Mouse (Mus musculus): Measurements from ENCODE around the gene Hnf4a. TPM values are rescaled to one million over a fixed set of nuclear protein-coding genes. Genes with fewer than 3 reads are reported as not detected.

Hnf4a gene
- polyA plus RNA-seq, 1 experiment from 2014 or later: not detected

- no peak for ATAC-seq (ENCODE audit: insufficient number of reproducible peaks, insufficient read depth, low FRiP score, low read depth)
- H3K9ac ChIP-seq (ENCODE audit: low read length): no peak overlapping the region
- H3K27ac ChIP-seq (replicated peaks in 1 of 2; ENCODE audit: control insufficient read depth in 1 of 2, insufficient read depth in 1 of 2, low read depth in 2 of 2, low read length in 2 of 2): no peak overlapping the region
- no peaks in the 10 kb centered on the region for H3K9me3 ChIP-seq (ENCODE audit: control insufficient read depth, low read length)
- no peaks in the 10 kb centered on the region for H3K27me3 ChIP-seq (ENCODE audit: control insufficient read depth, insufficient read depth, low read length)
- no peak overlapping the region for H3K4me3 ChIP-seq (ENCODE audit: control insufficient read depth in 1 of 2, insufficient read depth in 1 of 2, low read depth in 1 of 2, low read length in 2 of 2)
- peaks cover 4 to 6% of the 10 kb centered on the region in 2 experiments; a peak in 2 of 4 replicates for H3K4me1 ChIP-seq (ENCODE audit: control insufficient read depth in 2 of 2, insufficient read depth in 2 of 2, low read length in 2 of 2)
- H3K36me3 ChIP-seq (ENCODE audit: control insufficient read depth, insufficient read depth, low read length): no peaks in the 10 kb centered on the region
- 73% methylated on average over 10 of the region's 10 CpGs for WGBS
- no peak overlapping the region for H3K4me2 ChIP-seq (ENCODE audit: low read length)
Observed at GRCm38 (mm10) chr2:163584088-163584426, 77.4 kb downstream of the Hnf4a start.

GRCm38 (mm10) chr2:163586384-163587261 lies 80.0 kb downstream of the Hnf4a start:
- Histone ChIP-seq H3K9ac (ENCODE audit: low read length) (no peak overlapping the region), H3K9me3 (ENCODE audit: control insufficient read depth, low read length) (no peaks in the 10 kb centered on the region), H3K27me3 (ENCODE audit: control insufficient read depth, insufficient read depth, low read length) (no peaks in the 10 kb centered on the region), H3K27ac (replicated peaks in 1 of 2; ENCODE audit: control insufficient read depth in 1 of 2, insufficient read depth in 1 of 2, low read depth in 2 of 2, low read length in 2 of 2) (no peak overlapping the region), H3K36me3 (ENCODE audit: control insufficient read depth, insufficient read depth, low read length) (no peaks in the 10 kb centered on the region), H3K4me1 (ENCODE audit: control insufficient read depth in 2 of 2, insufficient read depth in 2 of 2, low read length in 2 of 2) (peaks cover 4 to 6% of the 10 kb centered on the region in 2 experiments; a peak in 3 of 4 replicates), H3K4me2 (ENCODE audit: low read length) (no peak overlapping the region), H3K4me3 (ENCODE audit: control insufficient read depth in 1 of 2, insufficient read depth in 1 of 2, low read depth in 1 of 2, low read length in 2 of 2) (no peak overlapping the region)
- no peak for ATAC-seq (ENCODE audit: insufficient number of reproducible peaks, insufficient read depth, low FRiP score, low read depth)
- 47% methylated on average over 19 of the region's 19 CpGs for WGBS

- no peaks in the 10 kb centered on the region for H3K9me3 ChIP-seq (ENCODE audit: control insufficient read depth, low read length)
- 35% methylated on average over 5 of the region's 5 CpGs for WGBS
- no peak for ATAC-seq (ENCODE audit: insufficient number of reproducible peaks, insufficient read depth, low FRiP score, low read depth)
Observed at GRCm38 (mm10) chr2:163587506-163587905, 80.9 kb downstream of the Hnf4a start.

GRCm38 (mm10) chr2:163590211-163590610 lies 83.6 kb downstream of the Hnf4a start:
- ATAC-seq (ENCODE audit: insufficient number of reproducible peaks, insufficient read depth, low FRiP score, low read depth): no peak
- H3K27ac ChIP-seq (replicated peaks in 1 of 2; ENCODE audit: control insufficient read depth in 1 of 2, insufficient read depth in 1 of 2, low read depth in 2 of 2, low read length in 2 of 2): no peak overlapping the region
- H3K36me3 ChIP-seq (ENCODE audit: control insufficient read depth, insufficient read depth, low read length): no peaks in the 10 kb centered on the region
- WGBS: 45% methylated on average over 12 of the region's 12 CpGs
- no peak overlapping the region for H3K4me2 ChIP-seq (ENCODE audit: low read length)
- no peaks in the 10 kb centered on the region for H3K27me3 ChIP-seq (ENCODE audit: control insufficient read depth, insufficient read depth, low read length)
- H3K4me3 ChIP-seq (ENCODE audit: control insufficient read depth in 1 of 2, insufficient read depth in 1 of 2, low read depth in 1 of 2, low read length in 2 of 2): no peak overlapping the region
- no peaks in the 10 kb centered on the region for H3K9me3 ChIP-seq (ENCODE audit: control insufficient read depth, low read length)
- H3K4me1 ChIP-seq (ENCODE audit: control insufficient read depth in 2 of 2, insufficient read depth in 2 of 2, low read length in 2 of 2): peaks cover 4 to 8% of the 10 kb centered on the region in 2 experiments; a peak in 3 of 4 replicates
- H3K9ac ChIP-seq (ENCODE audit: low read length): no peak overlapping the region

More at GRCm38 (mm10) chr2:163587506-163587905, 80.9 kb downstream of the Hnf4a start:
- no peak overlapping the region for H3K9ac ChIP-seq (ENCODE audit: low read length)
- no peak overlapping the region for H3K4me3 ChIP-seq (ENCODE audit: control insufficient read depth in 1 of 2, insufficient read depth in 1 of 2, low read depth in 1 of 2, low read length in 2 of 2)
- no peak overlapping the region for H3K27ac ChIP-seq (replicated peaks in 1 of 2; ENCODE audit: control insufficient read depth in 1 of 2, insufficient read depth in 1 of 2, low read depth in 2 of 2, low read length in 2 of 2)
- H3K4me2 ChIP-seq (ENCODE audit: low read length): no peak overlapping the region
- H3K4me1 ChIP-seq (ENCODE audit: control insufficient read depth in 2 of 2, insufficient read depth in 2 of 2, low read length in 2 of 2): peaks cover 4 to 6% of the 10 kb centered on the region in 2 experiments; a peak in 3 of 4 replicates
- no peaks in the 10 kb centered on the region for H3K27me3 ChIP-seq (ENCODE audit: control insufficient read depth, insufficient read depth, low read length)
- H3K36me3 ChIP-seq (ENCODE audit: control insufficient read depth, insufficient read depth, low read length): no peaks in the 10 kb centered on the region

- no peak overlapping the region for H3K27ac ChIP-seq (replicated peaks in 1 of 2; ENCODE audit: control insufficient read depth in 1 of 2, insufficient read depth in 1 of 2, low read depth in 2 of 2, low read length in 2 of 2)
- no peak overlapping the region for H3K4me3 ChIP-seq (ENCODE audit: control insufficient read depth in 1 of 2, insufficient read depth in 1 of 2, low read depth in 1 of 2, low read length in 2 of 2)
- no peak overlapping the region for H3K4me2 ChIP-seq (ENCODE audit: low read length)
- no peak overlapping the region for H3K9ac ChIP-seq (ENCODE audit: low read length)
- no peaks in the 10 kb centered on the region for H3K9me3 ChIP-seq (ENCODE audit: control insufficient read depth, low read length)
- H3K36me3 ChIP-seq (ENCODE audit: control insufficient read depth, insufficient read depth, low read length): no peaks in the 10 kb centered on the region
- H3K27me3 ChIP-seq (ENCODE audit: control insufficient read depth, insufficient read depth, low read length): no peaks in the 10 kb centered on the region
- 70% methylated on average over 5 of the region's 5 CpGs for WGBS
- ATAC-seq (ENCODE audit: insufficient number of reproducible peaks, insufficient read depth, low FRiP score, low read depth): no peak
- H3K4me1 ChIP-seq (ENCODE audit: control insufficient read depth in 2 of 2, insufficient read depth in 2 of 2, low read length in 2 of 2): peaks cover 4 to 8% of the 10 kb centered on the region in 2 experiments; a peak in 3 of 4 replicates
Observed at GRCm38 (mm10) chr2:163590996-163591395, 84.4 kb downstream of the Hnf4a start.

- ATAC-seq (ENCODE audit: insufficient number of reproducible peaks, insufficient read depth, low FRiP score, low read depth): no peak
- H3K9ac ChIP-seq (ENCODE audit: low read length): no peak overlapping the region
- H3K4me3 ChIP-seq (ENCODE audit: control insufficient read depth in 1 of 2, insufficient read depth in 1 of 2, low read depth in 1 of 2, low read length in 2 of 2): no peak overlapping the region
- H3K27ac ChIP-seq (replicated peaks in 1 of 2; ENCODE audit: control insufficient read depth in 1 of 2, insufficient read depth in 1 of 2, low read depth in 2 of 2, low read length in 2 of 2): no peak overlapping the region
- H3K36me3 ChIP-seq (ENCODE audit: control insufficient read depth, insufficient read depth, low read length): no peaks in the 10 kb centered on the region
- H3K4me2 ChIP-seq (ENCODE audit: low read length): no peak overlapping the region
- H3K27me3 ChIP-seq (ENCODE audit: control insufficient read depth, insufficient read depth, low read length): no peaks in the 10 kb centered on the region
- peaks cover 10 to 11% of the 10 kb centered on the region in 2 experiments for H3K4me1 ChIP-seq (ENCODE audit: control insufficient read depth in 2 of 2, insufficient read depth in 2 of 2, low read length in 2 of 2)
- no peaks in the 10 kb centered on the region for H3K9me3 ChIP-seq (ENCODE audit: control insufficient read depth, low read length)
- 91% methylated on average over 1 of the region's 1 CpGs for WGBS
Observed at GRCm38 (mm10) chr2:163592084-163592483, 85.5 kb downstream of the Hnf4a start.

- Histone ChIP-seq H3K4me3 (ENCODE audit: control insufficient read depth in 1 of 2, insufficient read depth in 1 of 2, low read depth in 1 of 2, low read length in 2 of 2) (no peak overlapping the region), H3K36me3 (ENCODE audit: control insufficient read depth, insufficient read depth, low read length) (no peaks in the 10 kb centered on the region), H3K27ac (replicated peaks in 1 of 2; ENCODE audit: control insufficient read depth in 1 of 2, insufficient read depth in 1 of 2, low read depth in 2 of 2, low read length in 2 of 2) (no peak overlapping the region), H3K4me1 (ENCODE audit: control insufficient read depth in 2 of 2, insufficient read depth in 2 of 2, low read length in 2 of 2) (peaks cover 6 to 8% of the 10 kb centered on the region in 2 experiments), H3K9ac (ENCODE audit: low read length) (no peak overlapping the region), H3K9me3 (ENCODE audit: control insufficient read depth, low read length) (no peaks in the 10 kb centered on the region), H3K4me2 (ENCODE audit: low read length) (no peak overlapping the region), H3K27me3 (ENCODE audit: control insufficient read depth, insufficient read depth, low read length) (no peaks in the 10 kb centered on the region)
- 79% methylated on average over 10 of the region's 10 CpGs for WGBS
- ATAC-seq (ENCODE audit: insufficient number of reproducible peaks, insufficient read depth, low FRiP score, low read depth): no peak
Observed at GRCm38 (mm10) chr2:163593636-163594282, 87.2 kb downstream of the Hnf4a start.

Measured in heart, embryonic 14.5 days (tissue).